Mouse (Mus musculus): ENCODE measurements at regions not wholly inside any gene's neighbourhood (a gene's known extent, or its start where the extent isn't known, plus 50 kb on each side); places are given as distances from the start of the nearest gene placed in this dataset.

DNA sequence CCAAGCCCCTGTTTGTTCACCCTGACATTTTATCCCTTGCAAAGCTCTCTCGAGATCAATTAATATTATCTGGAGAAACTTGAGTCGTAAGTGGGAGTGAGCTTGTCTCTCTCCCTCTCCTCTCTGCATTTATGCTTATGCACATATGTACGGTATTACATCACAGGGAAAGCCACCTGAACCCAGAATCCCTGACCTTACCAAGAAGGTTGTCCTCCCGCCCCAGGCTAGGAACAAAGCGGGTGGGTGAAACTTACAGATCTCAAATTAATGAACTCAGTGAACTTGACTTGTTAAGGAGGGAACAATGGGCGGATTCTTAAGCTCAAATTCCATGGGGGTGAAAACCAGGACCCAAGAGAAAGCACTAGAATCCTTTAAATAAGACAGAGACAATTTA, 122.8 kb upstream of the Cxcr4 start:
- no peak for DNase-seq

DNA sequence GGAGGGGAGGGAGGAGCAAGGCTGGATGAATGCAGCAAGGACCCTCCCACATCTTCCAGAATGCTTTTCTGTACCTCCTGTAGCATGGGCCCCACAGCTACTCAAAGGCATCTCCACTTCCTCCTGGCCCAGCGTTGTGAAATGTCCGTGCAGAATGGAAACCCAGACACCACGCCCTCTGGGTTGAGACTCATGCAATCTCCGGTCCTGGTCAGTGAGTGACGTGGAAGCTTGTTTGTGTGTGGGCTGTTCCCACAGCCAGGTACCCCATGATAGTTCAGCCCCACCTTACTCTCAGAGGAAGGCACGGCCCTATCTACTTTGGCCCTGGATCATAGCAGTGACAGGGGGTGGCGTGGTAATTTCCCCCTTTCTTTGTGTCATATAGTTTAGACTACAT, 120.8 kb upstream of the Cxcr4 start:
- no peak for DNase-seq

DNA sequence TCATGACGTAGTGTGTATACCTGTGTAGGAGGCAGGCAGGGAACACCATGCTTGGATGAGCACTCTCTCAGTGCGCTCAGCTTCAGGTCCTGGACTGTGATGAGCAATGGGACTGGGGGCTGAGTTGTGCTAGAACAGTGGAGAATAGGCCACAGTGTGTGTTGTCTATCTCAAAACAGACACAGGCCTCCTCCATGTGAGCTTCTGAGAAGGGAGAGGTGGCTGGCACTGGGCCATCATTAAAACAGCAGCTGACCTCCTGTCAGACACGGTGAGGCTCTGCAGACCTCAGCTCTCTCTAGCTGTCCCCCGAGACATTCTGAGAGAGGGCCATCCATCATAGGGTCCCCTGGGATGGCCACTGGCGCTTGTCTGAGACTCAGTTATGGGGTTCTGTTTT, 119.0 kb upstream of the Cxcr4 start:
- no peak for DNase-seq

DNA sequence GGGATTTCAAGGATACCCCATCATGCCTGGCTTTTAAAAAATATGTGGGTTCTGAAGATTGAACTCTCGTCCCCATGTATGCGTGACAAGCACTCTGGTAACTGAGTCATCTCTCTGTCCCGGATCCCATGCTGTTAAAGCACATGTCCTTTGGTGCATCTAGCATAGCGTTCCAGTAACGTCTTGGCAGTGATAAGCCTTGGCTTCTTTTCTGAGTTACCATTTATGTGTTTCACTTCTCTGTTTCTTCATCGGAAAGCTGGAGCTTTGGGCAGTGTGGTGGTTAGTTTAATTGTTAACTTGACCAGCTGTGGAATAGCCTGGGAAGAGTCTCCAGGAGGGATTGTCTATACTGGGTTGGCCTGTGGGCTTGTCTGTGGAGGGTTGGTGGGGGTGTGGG, 115.7 kb upstream of the Cxcr4 start:
- DNase-seq, result no peak

DNA sequence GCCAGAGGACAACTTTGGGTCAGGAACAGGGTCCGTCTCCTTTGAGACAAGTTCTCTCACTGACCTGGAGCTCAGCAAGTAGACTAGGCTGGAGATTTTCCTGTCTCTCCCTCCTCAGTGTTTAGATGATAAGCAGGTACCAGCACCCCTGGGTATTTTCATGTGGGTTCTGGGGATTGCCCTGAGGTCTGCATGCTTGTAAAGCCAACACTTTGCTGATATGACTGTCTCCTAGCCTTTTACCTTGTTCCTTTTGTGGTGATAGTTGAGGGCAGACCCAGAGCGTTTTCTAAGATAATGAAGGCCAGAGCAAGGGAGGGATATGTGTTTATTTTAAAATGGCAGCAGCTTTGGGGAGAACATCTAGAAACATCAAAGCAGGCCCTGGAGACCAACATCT, 114.1 kb upstream of the Cxcr4 start:
- DNase-seq, result no peak

DNA sequence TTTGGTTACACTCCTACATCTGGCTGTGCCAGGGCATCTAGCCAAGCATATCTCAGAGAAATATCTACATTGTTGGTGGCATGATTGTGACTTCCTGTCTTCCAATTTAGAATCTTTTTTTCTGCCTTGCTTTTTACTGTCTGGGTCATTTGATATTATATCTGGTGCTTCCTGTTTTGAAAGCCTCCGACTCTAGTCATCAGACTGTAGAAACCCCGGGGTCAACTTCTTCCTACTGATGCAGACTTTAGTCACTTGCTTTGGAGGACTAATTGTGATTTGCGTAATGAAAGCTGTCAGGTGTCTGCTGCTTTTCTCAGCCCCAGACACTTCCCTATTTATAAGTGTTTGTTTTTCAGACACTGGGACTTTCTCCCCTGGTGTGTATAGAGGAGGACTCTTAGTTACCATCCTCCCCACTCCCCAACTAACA, 113.0 kb upstream of the Cxcr4 start:
- DNase-seq, result no peak

DNA sequence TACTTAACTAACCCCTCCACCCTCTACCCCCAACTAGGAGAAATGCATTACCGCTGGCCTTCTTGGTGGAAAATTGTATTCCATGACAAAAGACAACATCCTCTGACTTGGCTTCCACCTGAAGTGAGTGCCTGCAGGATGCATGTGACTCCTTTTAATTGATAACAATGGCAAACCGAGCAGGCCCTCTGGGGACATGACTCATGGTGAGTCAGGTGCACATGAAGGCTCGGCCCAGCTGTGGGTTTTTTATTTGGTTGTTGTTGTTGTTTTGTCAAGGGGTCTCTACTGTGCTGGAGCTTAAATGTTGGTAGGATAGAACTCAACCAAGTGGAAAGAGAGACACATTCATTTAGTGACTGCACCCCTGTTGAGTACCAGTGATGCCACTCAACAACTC, 109.2 kb upstream of the Cxcr4 start:
- DNase-seq, result no peak

DNA sequence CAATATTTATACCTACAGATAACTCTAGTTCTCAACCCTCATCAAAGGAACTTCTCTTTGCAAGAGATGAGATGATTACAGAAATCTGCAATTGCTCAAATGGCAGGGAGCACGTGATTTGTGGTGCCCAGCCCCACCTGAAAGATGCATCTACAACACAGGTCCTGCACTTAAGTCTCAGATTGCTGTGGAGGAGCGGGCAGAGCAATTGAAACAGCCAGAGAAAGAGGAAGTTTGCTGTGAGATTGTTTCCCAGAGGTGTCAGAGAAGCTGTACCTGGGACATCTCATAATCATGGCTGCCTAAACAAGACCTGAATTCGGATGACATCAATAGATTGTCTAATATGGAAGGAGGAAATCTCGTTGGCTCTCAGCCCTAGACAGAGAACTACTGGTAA, 105.9 kb upstream of the Cxcr4 start:
- DNase-seq, result no peak

DNA sequence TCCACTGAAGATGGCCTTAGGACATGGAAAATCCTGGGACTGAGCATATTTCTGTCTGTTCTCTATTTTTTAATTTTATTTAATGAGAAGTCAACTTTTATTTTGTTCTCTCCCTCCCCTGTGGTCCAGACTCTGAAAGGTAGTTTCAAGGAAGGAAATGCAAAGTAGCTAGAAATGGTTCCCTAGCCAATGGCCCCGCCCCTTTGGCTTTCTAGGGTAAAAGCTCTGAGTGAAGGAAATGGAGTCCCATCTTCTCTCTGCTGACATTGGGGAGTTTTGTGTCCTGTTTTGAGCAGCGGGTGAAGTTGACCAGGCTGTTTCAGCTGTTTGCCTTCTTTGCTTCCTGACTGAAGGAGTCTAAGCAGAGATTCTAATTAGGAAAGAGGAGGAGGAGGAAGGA, 103.8 kb upstream of the Cxcr4 start:
- DNase-seq, result no peak

DNA sequence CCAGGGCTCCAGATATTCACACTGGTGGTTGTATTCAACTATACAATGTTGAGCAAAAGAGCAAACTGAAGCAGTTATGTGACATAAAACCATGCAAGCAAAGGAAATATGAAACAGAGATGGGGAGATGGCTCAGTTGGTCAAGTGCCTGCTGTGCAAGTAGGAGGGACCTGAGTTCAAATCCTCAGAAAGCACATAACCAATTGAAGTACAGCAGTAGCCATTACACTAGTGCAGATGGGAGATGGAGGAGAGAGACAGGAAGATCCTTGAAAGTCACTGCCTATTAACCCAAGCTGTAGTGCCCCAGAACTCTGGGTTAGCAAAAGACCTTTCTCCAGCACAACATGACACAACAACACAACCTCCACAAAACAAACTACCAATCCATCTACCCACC, 100.7 kb upstream of the Cxcr4 start:
- DNase-seq, result no peak

DNA sequence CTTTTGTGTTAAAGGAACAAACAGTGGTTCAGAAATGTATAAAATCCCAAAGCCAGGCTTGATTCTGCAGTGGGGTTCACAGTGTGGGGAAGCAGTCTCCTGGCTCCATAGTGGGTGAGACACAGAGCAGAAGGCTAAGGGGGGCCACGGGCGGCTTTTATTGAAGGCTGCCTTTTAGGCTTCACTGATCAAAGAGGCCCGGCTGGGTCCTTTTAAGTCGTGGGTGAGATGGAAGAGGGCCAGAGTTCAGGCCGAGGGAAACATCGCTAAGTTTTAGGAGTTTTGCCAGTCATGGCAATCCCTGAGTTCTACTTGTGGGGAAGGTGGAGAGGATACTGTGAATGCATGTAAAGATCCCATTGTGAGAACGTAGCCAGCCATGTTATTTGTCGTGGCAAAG, 100.2 kb upstream of the Cxcr4 start:
- no peak for DNase-seq

DNA sequence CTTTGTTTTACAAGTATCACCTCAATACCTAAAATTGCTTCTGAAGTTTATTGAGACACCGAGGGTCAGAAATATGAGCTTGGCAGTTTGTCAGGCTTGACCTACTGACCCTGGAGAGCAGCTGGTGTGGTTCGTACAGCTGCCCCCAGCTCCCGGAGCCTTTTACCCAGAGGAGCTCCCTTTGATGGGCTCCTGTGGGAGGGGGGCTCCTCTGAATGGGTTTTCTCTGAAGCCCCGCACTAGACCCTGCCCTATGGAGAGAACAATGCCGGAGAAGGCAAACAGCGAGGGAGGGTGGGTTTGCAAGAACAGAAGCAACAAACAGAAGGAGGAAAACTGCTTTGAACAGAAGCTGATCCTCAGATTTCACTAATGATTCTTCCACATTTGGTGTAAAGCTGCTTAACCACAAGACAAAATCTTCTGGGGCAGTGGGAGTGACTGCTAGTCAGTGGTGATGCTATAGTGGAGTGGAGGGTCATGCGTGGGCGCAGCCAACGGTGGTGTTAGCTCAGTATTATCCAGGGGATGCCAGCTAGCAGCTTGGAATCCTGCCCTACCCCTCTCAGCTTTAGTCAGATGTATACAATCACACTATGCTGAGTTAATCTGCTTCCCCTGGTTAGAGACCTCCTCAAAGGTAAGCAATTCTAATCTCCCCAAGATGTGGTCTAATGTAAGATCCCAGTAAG, 95.3 kb upstream of the Cxcr4 start:
- no peak for DNase-seq

DNA sequence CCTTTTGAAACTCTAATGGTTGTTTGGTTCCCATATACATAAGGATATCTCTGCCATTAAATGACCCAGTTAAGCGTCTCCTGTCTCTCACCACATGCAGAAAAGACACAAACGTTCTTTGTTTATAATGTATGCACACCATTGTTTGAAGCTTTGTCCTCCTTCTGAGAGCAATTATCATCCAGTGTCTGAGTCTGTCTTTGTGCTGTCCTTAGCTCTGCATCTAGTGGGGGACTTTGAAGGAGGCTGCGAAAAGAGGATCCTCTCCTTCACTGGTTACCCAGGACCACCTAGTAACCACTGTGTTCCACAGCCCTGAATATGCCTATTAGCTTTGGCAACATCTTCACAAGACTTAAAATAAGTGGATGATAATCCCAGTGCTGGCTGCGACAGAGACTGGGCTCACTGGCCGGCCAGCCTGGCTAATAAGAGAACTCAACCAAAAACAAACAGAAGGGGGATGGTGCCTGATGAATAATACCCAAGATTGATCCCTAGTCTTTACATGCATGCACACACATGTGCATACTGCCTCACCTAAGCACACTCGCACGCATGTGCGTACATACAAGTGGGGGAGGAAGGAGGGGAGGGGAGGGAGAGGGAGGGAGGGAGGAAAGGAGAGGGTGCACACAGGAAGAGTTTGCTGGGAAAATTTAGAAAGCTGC, 93.5 kb upstream of the Cxcr4 start:
- DNase-seq, result no peak

DNA sequence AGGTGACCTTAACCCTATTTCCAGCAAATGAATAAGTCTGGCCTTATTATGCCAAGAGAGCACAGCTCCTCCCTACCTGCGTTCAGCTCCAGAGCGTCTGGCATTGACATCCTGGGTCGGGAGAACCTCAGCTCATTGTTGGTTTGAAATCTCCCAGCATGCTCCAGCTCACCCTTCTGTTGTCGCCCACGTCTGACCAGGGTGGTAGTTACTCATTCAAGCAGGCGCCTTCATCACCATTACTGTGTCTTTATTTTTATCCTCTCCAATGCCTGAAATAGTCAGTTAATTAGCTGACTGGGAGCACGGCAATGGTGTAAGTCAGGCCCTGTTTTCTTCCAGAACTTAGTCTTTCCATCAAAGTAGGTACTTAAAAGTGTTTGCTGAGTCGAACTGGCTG, 90.8 kb upstream of the Cxcr4 start:
- no peak for DNase-seq

DNA sequence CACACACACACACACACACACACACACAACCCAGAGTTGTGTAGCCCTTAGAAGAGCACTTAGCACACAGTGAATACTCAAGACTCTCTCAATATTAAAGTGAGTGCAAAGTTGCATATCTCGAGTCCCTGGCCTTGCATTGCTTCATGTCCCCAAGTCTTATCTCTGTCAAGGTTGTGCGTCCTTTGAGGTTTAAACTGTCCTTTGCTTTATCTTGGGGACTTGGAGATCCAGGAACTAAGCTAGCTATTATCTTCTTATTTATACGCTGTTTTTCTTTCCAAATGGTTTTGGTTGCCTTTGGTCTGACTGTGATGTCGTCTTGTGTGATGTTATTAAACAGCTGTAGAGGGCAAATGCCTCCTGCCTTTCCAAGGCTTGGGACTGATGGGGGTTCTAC, 89.2 kb upstream of the Cxcr4 start:
- DNase-seq, result no peak

DNA sequence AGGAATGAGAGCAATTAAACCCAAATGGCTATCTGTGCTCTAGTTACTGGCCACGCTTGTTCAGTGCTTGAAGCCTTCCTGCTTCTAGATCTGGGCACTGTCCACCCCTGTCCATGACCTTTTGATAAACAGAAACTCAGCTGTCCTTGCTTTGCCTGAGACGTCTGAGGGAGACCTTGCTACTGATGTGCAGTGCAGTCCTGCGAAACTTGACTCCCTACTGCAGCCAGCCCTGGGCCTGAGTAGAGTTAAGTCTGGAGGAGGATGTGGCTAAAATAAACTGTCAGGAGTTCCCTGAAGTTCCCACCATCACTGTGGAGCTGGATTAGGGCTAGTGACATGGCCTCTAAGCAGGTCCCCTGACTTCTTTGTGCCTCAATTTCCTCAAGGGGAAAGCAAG, 88.4 kb upstream of the Cxcr4 start:
- DNase-seq, result no peak

DNA sequence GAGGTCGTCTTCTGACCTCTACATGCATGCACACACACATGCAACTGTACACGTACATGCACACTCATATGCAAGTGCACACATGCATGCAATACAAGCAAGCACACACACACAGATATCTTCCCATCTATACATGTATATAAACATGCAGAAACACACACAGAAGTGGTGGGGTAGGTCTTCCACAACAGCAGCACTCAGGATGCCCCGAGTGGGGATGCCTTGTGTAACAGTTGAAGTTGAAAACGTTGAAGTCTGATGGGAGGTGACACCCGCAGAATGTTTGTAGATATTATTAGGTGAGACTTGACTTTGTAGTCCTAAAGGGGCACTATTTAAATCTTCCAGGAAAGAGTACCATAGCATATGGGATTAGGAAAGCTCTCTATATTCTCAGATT, 87.9 kb upstream of the Cxcr4 start:
- no peak for DNase-seq

DNA sequence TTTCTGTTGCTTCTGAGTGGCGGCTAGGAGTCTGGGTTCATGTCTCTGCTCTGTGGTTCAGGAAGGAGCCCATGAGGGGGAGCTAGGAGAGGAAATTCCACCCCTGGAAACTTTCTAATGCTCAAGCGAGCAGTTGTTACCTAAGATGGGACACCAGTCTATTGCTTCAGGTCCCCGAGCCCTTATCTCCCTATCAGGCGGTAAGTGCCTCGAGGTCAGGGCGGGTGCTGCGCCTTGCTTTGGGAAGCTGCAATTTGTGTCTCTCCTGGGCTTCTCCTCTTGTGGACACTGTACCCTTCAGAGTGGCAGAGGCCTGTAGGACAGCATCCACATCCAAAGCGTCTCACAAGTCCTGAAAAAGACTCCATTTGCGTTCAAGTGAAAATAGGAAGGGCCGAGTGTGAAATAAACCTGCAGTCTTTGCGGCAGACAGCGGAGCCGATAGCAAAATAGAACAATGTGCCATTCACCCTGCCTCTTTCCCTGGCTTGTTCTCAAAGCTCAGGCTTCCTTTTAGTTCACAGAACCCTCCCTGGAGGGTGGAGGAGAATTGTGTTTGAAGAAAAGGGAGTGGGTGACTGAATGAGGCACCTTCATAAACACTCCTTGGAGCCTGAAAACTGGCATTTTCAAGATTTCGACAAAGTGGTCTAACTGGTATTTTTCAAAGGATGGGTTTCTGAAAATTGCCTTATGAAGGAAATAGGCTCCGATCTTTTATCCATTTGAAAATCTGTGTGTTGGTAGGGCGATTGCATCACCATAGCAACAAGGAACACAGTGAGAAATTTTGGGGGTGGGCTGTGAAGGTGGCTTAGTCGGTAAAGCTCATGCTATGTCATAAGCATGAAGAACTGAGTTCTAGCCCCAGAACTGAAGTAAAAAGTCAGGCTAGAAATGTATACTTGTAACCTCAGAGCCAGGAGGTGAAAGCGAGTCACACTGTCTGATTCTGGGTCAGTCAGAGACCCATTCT, 87.2 kb upstream of the Cxcr4 start:
- DNase-seq, result no peak

DNA sequence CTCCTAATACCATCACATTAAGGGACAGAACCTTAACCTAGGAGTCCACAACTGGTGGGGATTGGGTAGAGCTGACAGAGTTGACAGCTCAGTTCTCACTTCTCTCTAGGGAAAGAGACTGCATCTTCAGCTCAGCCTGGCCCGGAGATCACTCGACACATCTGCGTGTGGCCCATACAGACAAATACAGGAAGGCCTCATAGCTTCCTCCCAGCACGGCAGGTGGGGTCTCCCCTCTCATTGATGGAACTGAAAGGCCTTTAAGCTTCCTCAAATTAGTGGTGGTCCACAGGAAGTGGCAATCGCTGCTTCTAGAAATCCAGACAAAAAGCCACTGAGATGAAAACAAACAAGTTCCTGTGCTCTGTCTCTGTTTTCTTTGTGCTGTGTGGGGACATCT, 83.4 kb upstream of the Cxcr4 start:
- DNase-seq, result no peak

DNA sequence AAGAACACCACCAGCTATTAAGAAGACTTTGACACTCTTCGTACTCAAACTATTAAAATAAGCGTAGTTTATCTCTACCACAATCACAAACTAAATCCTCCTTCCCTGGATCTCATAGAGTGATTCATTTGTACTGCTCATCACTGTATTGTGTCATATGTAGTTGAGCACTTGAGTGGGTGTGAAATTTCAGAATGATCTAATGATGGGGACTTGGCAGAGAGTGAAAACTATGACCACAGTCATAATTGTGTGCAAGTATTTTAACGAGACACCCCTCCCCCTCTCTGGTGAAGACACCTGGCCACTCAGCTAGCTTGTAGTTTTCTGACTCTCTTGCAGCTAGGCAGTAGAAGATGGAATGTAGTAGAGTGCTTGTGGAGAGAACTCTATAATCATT, 80.2 kb upstream of the Cxcr4 start:
- DNase-seq, result no peak

DNA sequence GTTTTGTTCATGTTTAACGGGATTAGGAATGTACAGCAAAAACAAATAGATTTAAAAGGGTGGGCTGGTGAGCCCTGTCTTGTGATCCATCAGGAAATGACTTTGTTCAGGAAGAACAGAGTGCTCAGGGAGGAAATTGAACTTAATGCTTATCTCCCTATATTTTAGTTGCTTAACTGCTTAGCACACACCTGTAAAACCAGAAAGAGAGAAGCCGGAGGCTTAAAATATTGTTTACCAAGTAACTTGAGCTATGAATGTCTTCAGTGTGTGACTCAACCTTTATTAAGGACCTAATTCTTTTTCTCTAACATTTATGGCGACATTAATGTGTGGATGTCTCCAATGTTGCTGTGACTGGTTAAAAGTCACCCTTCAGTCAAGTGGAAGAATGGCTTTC, 79.4 kb upstream of the Cxcr4 start:
- no peak for DNase-seq

DNA sequence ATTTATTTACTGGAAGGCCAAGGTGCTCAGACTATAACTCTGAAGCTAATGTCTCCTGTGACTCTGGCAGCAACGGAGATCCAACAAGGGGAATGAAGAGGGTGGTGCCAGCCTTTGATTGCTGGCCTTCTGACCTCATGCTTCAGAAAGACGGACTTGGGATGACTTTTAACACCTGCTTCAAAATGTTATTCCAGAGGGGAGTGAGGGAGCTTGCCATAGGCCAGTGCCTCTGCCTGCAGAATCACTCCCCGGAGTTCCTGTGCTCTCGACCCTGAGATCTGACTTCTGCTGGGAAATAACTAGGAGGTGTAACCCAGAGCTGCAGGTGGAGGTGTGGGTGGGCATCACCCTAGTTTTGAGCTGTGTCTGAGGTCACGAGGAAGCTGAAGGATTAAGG, 78.9 kb upstream of the Cxcr4 start:
- no peak for DNase-seq

DNA sequence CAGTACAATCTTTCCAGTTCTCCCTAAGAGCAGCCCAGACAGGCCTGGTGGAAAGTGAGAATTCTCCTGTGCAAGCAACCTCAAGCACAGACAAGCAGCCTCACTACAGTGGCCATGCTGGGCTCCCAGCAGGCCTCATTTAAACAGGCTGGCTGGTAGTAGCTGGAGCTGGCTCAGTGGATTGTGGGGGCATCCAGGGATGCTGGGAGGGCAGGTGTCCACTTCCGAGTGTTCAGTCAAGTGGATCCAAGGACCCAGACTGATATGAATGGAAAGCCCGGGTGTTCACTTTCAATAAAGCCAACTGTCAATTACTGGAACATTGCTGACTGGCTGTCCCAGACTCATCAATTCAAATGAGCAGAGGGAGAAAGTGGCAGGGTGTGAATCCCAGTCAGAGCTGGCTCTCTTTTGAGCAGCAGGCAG, 77.2 kb upstream of the Cxcr4 start:
- peak; percentile 42 to 58 for DNase-seq

DNA sequence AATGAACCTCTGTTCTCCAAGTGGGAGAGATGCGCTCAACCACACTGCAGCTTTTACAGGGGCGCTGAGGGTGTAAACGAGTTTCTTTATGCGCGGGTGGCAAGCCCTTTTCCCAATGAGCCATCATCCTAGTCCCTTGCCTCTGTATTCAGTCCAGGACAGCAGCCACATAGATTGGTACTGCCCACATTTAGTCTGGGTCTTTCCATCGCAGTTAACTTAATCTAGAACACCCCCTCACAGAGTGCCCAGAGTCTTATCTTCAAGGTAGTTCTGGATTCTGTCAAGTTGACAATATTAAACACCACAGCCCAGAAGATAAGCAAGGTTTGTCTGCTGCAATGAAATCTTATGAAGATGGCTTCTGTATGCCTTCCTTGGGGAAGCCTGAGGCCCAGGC, 76.6 kb upstream of the Cxcr4 start:
- no peak for DNase-seq
